In the genomic region with DNA sequence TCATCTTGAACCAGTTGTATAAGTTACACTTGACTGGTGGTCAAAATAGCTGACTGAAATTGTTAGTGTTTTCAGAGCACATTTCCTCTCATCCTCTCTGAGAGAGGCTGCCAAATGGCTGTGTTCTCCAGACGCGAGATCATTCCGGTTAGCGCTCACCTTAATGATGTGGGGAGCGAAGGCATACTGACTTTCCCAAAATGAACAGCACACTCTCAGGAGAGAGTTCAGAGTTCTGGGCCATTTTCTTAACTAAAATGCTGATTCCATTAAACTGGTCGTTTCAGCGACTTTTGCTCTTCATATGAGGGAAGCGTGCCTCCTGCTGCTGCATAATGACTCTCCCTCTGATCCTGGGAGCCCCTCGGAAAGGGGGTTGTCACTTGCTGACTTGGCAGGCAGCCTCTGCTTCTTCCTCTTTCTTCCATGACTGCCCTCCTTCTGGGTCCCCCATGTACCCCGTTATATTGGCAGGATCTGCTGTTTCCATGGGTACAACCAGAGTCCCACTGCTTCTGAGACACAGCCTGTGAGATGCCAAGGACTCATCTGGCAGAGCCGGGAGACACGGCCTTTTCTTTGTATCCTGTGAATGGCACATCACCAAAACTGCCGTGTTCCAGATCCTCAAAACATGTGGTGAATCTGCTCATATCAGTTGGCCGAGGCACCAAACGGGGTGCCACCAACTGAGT, we compare ENCODE assay signal across 10 mouse cellular contexts. TPM values are rescaled to one million over a fixed set of nuclear protein-coding genes. Genes with fewer than 3 reads are reported as not detected.
DNase-seq lines count a peak whose midpoint lies in the region; ATAC-seq and TF ChIP-seq lines count a peak whose summit lies in the region.
"Had no signal": no experiment of that assay in that cellular context is flagged by ENCODE, and none has a peak within 500 bp of the region (broad histone marks: within the 10 kb centered on the region; RNA-seq: fewer than 3 reads in every experiment).

No protein-coding gene starts in this region.

- peak overlapping the region; percentile 57; the same call in 1 of the 2 replicates for H3K27ac ChIP-seq in forebrain, postnatal 0 days (ENCODE audit: low read depth, low read length)
- 0 out of 2 replicates have a peak overlapping the region, but pooled peaks have one; percentile 3 for H3K27ac ChIP-seq in limb, embryonic 10.5 days
- H3K27ac ChIP-seq: intestine, embryonic 15.5 days had no signal

- no peak overlapping the region for H3K4me2 ChIP-seq in forebrain, postnatal 0 days (ENCODE audit: low read depth)
- H3K4me2 ChIP-seq: intestine, embryonic 15.5 days; lung, embryonic 14.5 days had no signal

- DNase-seq in frontal cortex, postnatal 10 days (ENCODE audit: low spot score in 2 of 2): peak; percentile 25 to 52
- DNase-seq in brain, adult 2 months (ENCODE audit: low read depth, low spot score): peak; percentile 22
- peak; percentile 78 for DNase-seq in forebrain, postnatal 0 days
- DNase-seq in limb, embryonic 10.5 days (ENCODE audit: low spot score): no peak
- no peak for DNase-seq in kidney, adult 18-20 months
- DNase-seq in testis, postnatal 14 days (ENCODE audit: low spot score): no peak
- no peak for DNase-seq in heart, adult 11 months
- DNase-seq: lung, embryonic 14.5 days had no signal

- no peaks in the 10 kb centered on the region for H3K9me3 ChIP-seq in forebrain, postnatal 0 days (ENCODE audit: low read length)
- H3K9me3 ChIP-seq in limb, embryonic 10.5 days (replicated peaks): no peaks in the 10 kb centered on the region
- H3K9me3 ChIP-seq: intestine, embryonic 15.5 days had no signal

- H3K27me3 ChIP-seq in forebrain, postnatal 0 days (ENCODE audit: insufficient read depth, low read length): no peaks in the 10 kb centered on the region
- no peaks in the 10 kb centered on the region for H3K27me3 ChIP-seq in limb, embryonic 10.5 days (ENCODE audit: low read depth, poor library complexity, severe bottlenecking)
- H3K27me3 ChIP-seq: intestine, embryonic 15.5 days had no signal

- no peaks in the 10 kb centered on the region for H3K36me3 ChIP-seq in forebrain, postnatal 0 days (ENCODE audit: insufficient read depth)
- no peaks in the 10 kb centered on the region for H3K36me3 ChIP-seq in limb, embryonic 10.5 days
- H3K36me3 ChIP-seq: intestine, embryonic 15.5 days had no signal

- no peak overlapping the region for H3K4me3 ChIP-seq in forebrain, postnatal 0 days (ENCODE audit: low read depth, low read length)
- H3K4me3 ChIP-seq in limb, embryonic 10.5 days: no peak overlapping the region
- H3K4me3 ChIP-seq: intestine, embryonic 15.5 days had no signal

- peaks cover 8% of the 10 kb centered on the region for H3K4me1 ChIP-seq in forebrain, postnatal 0 days (ENCODE audit: insufficient read depth)
- peaks cover 9% of the 10 kb centered on the region for H3K4me1 ChIP-seq in limb, embryonic 10.5 days
- H3K4me1 ChIP-seq: intestine, embryonic 15.5 days had no signal

- H3K9ac ChIP-seq in forebrain, postnatal 0 days: no peak overlapping the region; the same call in 1 of the 2 replicates
- H3K9ac ChIP-seq: intestine, embryonic 15.5 days; lung, embryonic 14.5 days had no signal

- TF ChIP-seq CTCF in forebrain, postnatal 0 days (IDR thresholded peaks at IDR 0.05; ENCODE audit: low read depth): no peak

- WGBS in forebrain, postnatal 0 days: 21% methylated on average over 15 of the region's 15 CpGs
- 66% methylated on average over 15 of the region's 15 CpGs for WGBS in limb, embryonic 10.5 days

- ATAC-seq in frontal cortex, adult (ENCODE audit: low TSS enrichment): no peak; the same call in 1 of the 2 replicates
- peak; percentile 96 for ATAC-seq in forebrain, postnatal 0 days
- ATAC-seq: intestine, embryonic 15.5 days had no signal

RNA-seq across cellular contexts. Expression of a gene that starts 35.0 kb away (rescaled TPM):
- 0.23 and 2.1 TPM in 2 replicates for total RNA-seq in forebrain, postnatal 0 days (2014; rRNA removed)
- polyA plus RNA-seq in forebrain, postnatal 0 days (2015; fragmentation: Nextera tagmentation; extraction: Ambion mirVana): 0.98 TPM in 1 of 2 replicates, not detected in the other
- not detected in 2 replicates for polyA plus RNA-seq in limb, embryonic 10.5 days (2016; fragmentation: Nextera tagmentation; extraction: Ambion mirVana)
- polyA plus RNA-seq: intestine, embryonic 15.5 days; lung, embryonic 14.5 days had no signal

Comparison
In these comparisons a context has a peak if more than half of its experiments do, and no peak if none do; other contexts are left out.
1. DNase-seq: peak in frontal cortex, postnatal 10 days (2 of 2), brain, adult 2 months (single experiment) and forebrain, postnatal 0 days (single experiment); none in limb, embryonic 10.5 days (single experiment), kidney, adult 18-20 months (single experiment), testis, postnatal 14 days (single experiment) and heart, adult 11 months (single experiment).